Mouse (Mus musculus) stomach, postnatal 0 days (tissue): ENCODE results near the gene Ptcd1. TPM values are rescaled to one million over a fixed set of nuclear protein-coding genes. Genes with fewer than 3 reads are reported as not detected.
"Not testable (repeated sequence)": the region's sequence is repeated elsewhere in the genome, so short reads cannot be mapped to it uniquely, and the experiment has no call there.

Experiments used
- ATAC-seq: fragments of 200-750 bp; cut with Nextera tagmentation; 2 replicates; pipeline ENCODE4 v1.8.0; 2017; ENCODE audit not compliant: low FRiP score, low TSS enrichment
- DNase-seq: peaks from one replicate; pipeline ENCODE4 v3.0.0-alpha.2; 2016; ENCODE audit warnings: low spot score
- H3K27ac ChIP-seq: fragments of 300-500 bp; sonication (generic); replicated peaks from 2 replicates; pipeline ENCODE4 v1.5.1; 2014; ENCODE audit warnings: mild to moderate bottlenecking, control low read depth
- H3K27me3 ChIP-seq: fragments of 300-500 bp; sonication (generic); 2 replicates; pipeline ENCODE4 v1.6.1; 2014; ENCODE audit warnings: low read length; ENCODE audit not compliant: control insufficient read depth, insufficient read depth
- H3K36me3 ChIP-seq: fragments of 300-500 bp; sonication (generic); 2 replicates; pipeline ENCODE4 v1.6.1; 2014; ENCODE audit warnings: low read length, mixed read lengths; ENCODE audit not compliant: control insufficient read depth, insufficient read depth
- H3K4me1 ChIP-seq: fragments of 300-500 bp; sonication (generic); replicated peaks from 2 replicates; pipeline ENCODE4 v1.6.1; 2014; ENCODE audit warnings: antibody characterized with exemption; ENCODE audit not compliant: control insufficient read depth, insufficient read depth
- H3K4me2 ChIP-seq: fragments of 300-500 bp; sonication (generic); replicated peaks from 2 replicates; pipeline ENCODE4 v1.6.1; 2014; ENCODE audit warnings: low read depth, mild to moderate bottlenecking, control low read depth, moderate library complexity
- H3K4me3 ChIP-seq: fragments of 300-500 bp; sonication (generic); 2 replicates; pipeline ENCODE4 v1.5.1; 2014; ENCODE audit warnings: low read depth, low read length, control low read depth
- H3K9ac ChIP-seq: fragments of 300-500 bp; sonication (generic); 2 replicates; pipeline ENCODE4 v1.6.1; 2014; ENCODE audit warnings: mild to moderate bottlenecking, low read length, control low read depth, mixed read lengths
- H3K9me3 ChIP-seq: fragments of 300-500 bp; sonication (generic); 2 replicates; pipeline ENCODE4 v1.6.1; 2016; ENCODE audit warnings: low read length; ENCODE audit not compliant: control insufficient read depth
- CTCF ChIP-seq: IDR thresholded peaks from 2 replicates; pipeline ENCODE4 v1.5.1; 2016; ENCODE audit warnings: antibody characterized with exemption, low read depth, mild to moderate bottlenecking, moderate library complexity
- EP300 ChIP-seq: optimal IDR thresholded peaks from 2 replicates; pipeline ENCODE3; 2016; ENCODE audit warnings: antibody characterized with exemption
- WGBS: fragments of 180-500 bp; shearing (Covaris S2); extraction: QIAGEN DNeasy Blood & Tissue Kit; methylation state at CpG from one replicate; pipeline ENCODE4 v1.1.7; 2014; 5-methylcytosine and 5-hydroxymethylcytosine counted together
- polyA plus RNA-seq: library from polyadenylated mRNA; unstranded; fragments of >200 nt; fragmentation: Nextera tagmentation; extraction: Ambion mirVana; gene quantifications from 2 replicates; pipeline ENCODE4 v1.2.1, GENCODE M21; 2015

Gene Ptcd1
- polyA plus RNA-seq, 1 experiment from 2014 or later: 8.3 TPM

DNA sequence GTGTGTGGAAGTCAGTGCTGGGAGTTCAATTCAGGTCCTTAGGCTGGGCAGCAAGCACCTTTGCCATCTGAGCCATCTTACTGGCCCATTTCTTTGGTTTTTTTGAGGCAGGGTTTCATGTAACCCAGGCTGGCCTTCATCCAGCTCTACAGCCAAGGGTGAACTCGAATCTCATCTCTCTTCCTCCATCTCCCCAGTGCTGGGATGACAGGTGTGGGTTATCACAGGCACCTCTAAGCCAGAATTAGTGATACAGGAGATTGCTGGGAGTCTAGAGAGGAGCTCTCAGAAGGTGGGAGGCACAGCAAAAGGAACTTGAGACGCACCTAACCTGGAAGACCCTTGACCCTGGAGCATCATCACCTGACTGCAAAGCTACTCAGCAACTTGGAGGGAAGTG is 53.5 kb downstream of the Ptcd1 start:
- Histone ChIP-seq H3K27ac (no peak overlapping the region), H3K4me1 (peaks cover 2% of the 10 kb centered on the region; the same call in 1 of the 2 replicates), H3K4me3 (no peak overlapping the region), H3K36me3 (peaks cover 5% of the 10 kb centered on the region), H3K27me3 (no peaks in the 10 kb centered on the region), H3K9me3 (no peaks in the 10 kb centered on the region), H3K4me2 (peak overlapping the region; percentile 85), H3K9ac (peak overlapping the region; percentile 84)
- WGBS: 24% methylated on average over 2 of the region's 2 CpGs
- ATAC-seq (no peak), DNase-seq (no peak)
- TF ChIP-seq EP300 (no peak), CTCF (no peak)

DNA sequence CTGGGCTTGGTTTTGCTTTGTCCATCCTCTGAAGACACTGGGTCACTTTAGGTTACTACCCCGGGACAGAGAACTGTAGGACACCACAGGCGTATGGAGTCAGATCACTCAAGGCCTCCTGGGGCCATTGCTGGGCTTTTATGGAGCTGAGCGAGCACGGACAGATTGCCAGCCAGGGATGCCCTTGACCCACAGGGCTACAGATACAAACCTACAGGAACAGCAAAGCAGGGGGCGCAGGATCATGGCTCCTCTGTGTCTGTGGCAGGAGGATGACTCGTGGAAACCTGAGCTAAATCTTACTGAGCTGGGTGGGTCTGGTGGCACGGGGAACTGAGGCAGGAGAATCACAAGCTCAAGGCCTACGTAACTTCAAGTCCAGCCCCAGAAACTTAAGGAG is 54.3 kb downstream of the Ptcd1 start:
- ATAC-seq: no peak
- TF ChIP-seq CTCF (no peak), EP300 (no peak)
- 80% methylated on average over 8 of the region's 8 CpGs for WGBS

DNA sequence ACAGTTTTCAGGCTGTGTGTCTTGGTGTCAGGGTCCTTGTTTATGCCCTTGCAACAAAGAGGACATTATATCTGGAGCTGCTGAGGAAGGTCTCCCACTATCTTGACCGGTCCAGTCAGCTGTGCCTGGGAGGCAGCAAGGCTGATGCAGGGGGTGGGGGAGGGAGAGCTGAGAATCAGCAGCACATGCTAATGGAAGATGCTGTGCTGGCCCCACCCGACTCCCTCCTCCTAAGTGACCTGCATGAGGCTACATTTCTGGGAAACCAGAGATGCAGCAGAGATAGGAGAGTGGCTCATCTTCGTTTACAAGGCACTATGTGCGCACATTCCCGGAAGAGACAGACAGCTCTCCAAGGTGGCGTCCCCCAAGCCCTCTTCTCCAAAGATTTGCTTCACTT is 56.5 kb downstream of the Ptcd1 start:
- no peaks in the 10 kb centered on the region for H3K27me3 ChIP-seq
- no peak overlapping the region for H3K4me2 ChIP-seq
- WGBS: 80% methylated on average over 6 of the region's 6 CpGs
- H3K36me3 ChIP-seq: peaks cover 14% of the 10 kb centered on the region
- no peaks in the 10 kb centered on the region for H3K9me3 ChIP-seq
- ATAC-seq: no peak
- H3K9ac ChIP-seq: no peak overlapping the region
- no peak for DNase-seq
- H3K4me1 ChIP-seq: no peaks in the 10 kb centered on the region
- H3K27ac ChIP-seq: no peak overlapping the region
- H3K4me3 ChIP-seq: no peak overlapping the region
- TF ChIP-seq CTCF: no peak
- no peak for TF ChIP-seq EP300

More for the DNA sequence above, 54.3 kb downstream of the Ptcd1 start:
- H3K9ac ChIP-seq: no peak overlapping the region
- no peak for DNase-seq
- H3K4me2 ChIP-seq: no peak overlapping the region
- peaks cover 8% of the 10 kb centered on the region for H3K36me3 ChIP-seq
- H3K4me1 ChIP-seq: peaks cover 2% of the 10 kb centered on the region; the same call in 1 of the 2 replicates
- H3K9me3 ChIP-seq: no peaks in the 10 kb centered on the region
- no peak overlapping the region for H3K4me3 ChIP-seq
- no peak overlapping the region for H3K27ac ChIP-seq
- no peaks in the 10 kb centered on the region for H3K27me3 ChIP-seq

DNA sequence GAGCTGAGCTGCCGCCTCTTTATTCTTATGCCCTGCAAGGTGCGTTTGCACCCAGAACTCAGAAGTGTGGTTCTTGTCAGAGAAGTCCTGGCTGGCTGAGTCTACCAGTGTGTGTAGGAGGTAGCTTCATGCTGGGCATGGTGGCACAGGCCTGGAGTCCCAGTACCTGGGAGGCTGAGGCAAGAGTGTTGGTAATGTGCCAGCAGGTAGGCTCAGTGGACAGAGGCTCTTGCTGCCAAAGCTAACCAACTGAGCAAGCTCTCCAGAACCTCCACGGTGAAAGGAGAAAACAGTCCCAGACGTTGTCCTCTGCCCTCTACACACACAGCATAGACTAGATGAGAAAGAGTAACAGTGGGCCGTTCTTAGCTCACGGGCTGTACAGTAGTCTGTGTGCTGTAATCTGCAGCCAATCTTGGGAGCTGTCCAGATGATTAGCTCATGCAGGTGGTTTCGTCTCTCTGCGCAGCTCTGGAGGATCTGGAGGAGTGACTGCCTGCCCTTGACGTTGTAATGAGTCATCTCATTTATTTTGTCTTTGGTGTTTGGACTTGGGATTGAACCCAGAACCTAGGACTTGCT is 61.1 kb downstream of the Ptcd1 start:
- Histone ChIP-seq H3K27ac (no peak overlapping the region), H3K9ac (no peak overlapping the region), H3K4me1 (no peaks in the 10 kb centered on the region), H3K4me3 (no peak overlapping the region), H3K9me3 (no peaks in the 10 kb centered on the region), H3K36me3 (peaks cover 32% of the 10 kb centered on the region), H3K4me2 (no peak overlapping the region), H3K27me3 (no peaks in the 10 kb centered on the region)
- ATAC-seq (peak; percentile 40; the same call in 1 of the 2 replicates), DNase-seq (no peak)
- TF ChIP-seq CTCF: no peak
- TF ChIP-seq EP300: no peak
- WGBS: 73% methylated on average over 9 of the region's 9 CpGs

DNA sequence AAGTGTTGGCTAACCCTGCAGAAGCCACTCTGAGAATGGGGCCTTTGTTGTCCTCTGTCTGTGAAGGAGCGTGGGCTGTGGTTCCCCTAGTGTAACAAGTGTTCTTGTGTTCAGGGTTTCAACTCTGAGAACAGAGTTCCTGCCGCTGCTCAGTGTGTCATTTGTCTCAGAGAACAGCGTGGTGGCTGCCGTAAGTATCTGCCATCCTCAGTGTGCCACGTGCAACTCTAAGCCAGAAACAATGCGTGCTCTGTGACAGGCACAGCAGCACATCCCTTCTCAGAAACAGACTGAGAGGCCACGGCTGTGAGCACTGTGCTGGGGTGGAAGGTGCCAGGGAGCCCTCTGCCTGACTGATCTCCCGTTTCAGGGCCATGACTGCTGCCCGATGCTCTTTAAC is 62.6 kb downstream of the Ptcd1 start:
- no peak for ATAC-seq
- peaks cover 39% of the 10 kb centered on the region for H3K36me3 ChIP-seq
- no peak overlapping the region for H3K4me2 ChIP-seq
- no peaks in the 10 kb centered on the region for H3K9me3 ChIP-seq
- H3K4me1 ChIP-seq: no peaks in the 10 kb centered on the region
- 90% methylated on average over 9 of the region's 9 CpGs for WGBS
- H3K4me3 ChIP-seq: no peak overlapping the region
- no peak overlapping the region for H3K27ac ChIP-seq
- no peak for TF ChIP-seq EP300
- no peak for TF ChIP-seq CTCF
- no peak for DNase-seq
- no peaks in the 10 kb centered on the region for H3K27me3 ChIP-seq
- no peak overlapping the region for H3K9ac ChIP-seq

DNA sequence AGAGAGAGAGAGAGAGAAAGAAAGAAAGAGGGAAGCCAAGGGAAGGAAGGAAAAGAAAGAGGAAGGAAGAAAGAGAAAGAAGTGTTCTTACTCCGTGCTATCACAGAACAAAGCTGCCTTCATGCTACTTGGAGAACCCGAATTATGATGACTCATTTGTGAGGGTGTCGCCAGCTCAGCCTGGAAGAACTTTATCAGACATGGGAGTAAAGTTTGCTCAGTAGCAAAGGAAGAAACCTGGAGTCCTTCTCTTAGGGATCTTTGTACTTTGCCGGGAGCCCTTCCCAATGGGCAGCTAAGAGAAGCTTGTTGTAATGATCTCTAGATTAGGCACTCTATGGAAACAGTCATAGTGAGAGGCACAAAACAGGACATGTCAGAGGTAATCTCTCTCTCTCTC is 64.2 kb downstream of the Ptcd1 start:
- 50% methylated on average over 4 of the region's 4 CpGs for WGBS
- no peaks in the 10 kb centered on the region for H3K4me1 ChIP-seq
- H3K4me2 ChIP-seq: no peak overlapping the region
- no peak for TF ChIP-seq CTCF
- TF ChIP-seq EP300: no peak
- H3K36me3 ChIP-seq: peaks cover 37% of the 10 kb centered on the region
- H3K9ac ChIP-seq: no peak overlapping the region
- H3K9me3 ChIP-seq: no peaks in the 10 kb centered on the region
- peak; percentile 86 for ATAC-seq
- no peak overlapping the region for H3K4me3 ChIP-seq
- H3K27me3 ChIP-seq: no peaks in the 10 kb centered on the region
- H3K27ac ChIP-seq: no peak overlapping the region
- DNase-seq: peak; percentile 55

DNA sequence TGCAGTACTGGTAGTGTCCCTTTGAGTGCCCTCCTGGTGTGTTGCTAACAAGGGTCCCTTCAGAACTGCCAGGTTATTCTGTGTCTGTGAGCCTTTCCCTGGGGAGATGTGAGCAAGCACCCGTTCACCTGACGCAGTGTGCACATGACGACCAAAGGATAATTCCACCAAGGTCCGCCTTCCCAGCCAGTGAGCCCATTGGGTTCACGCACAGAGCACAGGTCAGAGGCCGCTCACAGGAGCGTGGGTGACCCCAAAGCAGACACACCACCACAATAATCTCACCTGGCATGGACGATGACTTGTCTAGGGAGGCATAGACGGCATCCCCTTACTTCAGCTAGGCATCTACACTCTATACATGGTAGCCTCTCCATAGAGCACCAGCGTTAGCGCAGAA is 65.5 kb downstream of the Ptcd1 start:
- H3K9ac ChIP-seq, DNase-seq, H3K4me1 ChIP-seq, H3K4me3 ChIP-seq, H3K4me2 ChIP-seq, H3K27me3 ChIP-seq, H3K9me3 ChIP-seq, H3K27ac ChIP-seq: not testable (repeated sequence)
- 95% methylated on average over 11 of the region's 11 CpGs for WGBS
- peak; percentile 9; the same call in 1 of the 2 replicates for ATAC-seq
- H3K36me3 ChIP-seq: peaks cover 32% of the 10 kb centered on the region
